17 mouse cellular contexts compared by ENCODE assay signal in the genomic region with DNA sequence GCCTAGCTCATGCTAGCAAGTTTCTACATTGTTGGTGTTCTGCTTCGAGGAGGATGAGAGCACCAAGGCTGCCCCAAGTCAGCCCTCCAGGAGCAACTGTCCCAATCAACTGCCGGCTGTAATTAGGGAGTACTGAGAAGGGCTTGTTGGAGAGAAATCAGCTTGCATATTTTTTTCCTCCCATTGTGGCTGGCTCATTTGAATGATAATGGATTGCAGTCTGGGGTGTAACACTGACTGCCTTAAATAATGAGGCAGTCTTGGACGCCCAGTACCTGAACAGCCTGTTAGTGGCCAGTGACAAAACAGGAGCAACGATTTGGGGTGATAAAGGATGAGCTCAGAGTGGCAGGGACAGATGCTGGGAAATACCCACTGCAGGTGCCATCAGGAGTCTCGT.
A peak's percentile ranks its signal among the peaks of the same experiment; 100 is the strongest.
DNase-seq lines count a peak whose midpoint lies in the region; ATAC-seq and TF ChIP-seq lines count a peak whose summit lies in the region.
"Had no signal": no experiment of that assay in that cellular context is flagged by ENCODE, and none has a peak within 500 bp of the region (broad histone marks: within the 10 kb centered on the region; RNA-seq: fewer than 3 reads in every experiment).

No protein-coding gene starts in this region.

- H3K4me2 ChIP-seq in midbrain, postnatal 0 days (ENCODE audit: low read depth, low read length, poor library complexity, severe bottlenecking) = no peak overlapping the region
- no peak overlapping the region for H3K4me2 ChIP-seq in forebrain, embryonic 12.5 days
- no peak overlapping the region for H3K4me2 ChIP-seq in hindbrain, embryonic 14.5 days (replicated peaks)
- H3K4me2 ChIP-seq: limb, embryonic 15.5 days; stomach, embryonic 15.5 days had no signal

- TF ChIP-seq CTCF in midbrain, postnatal 0 days (IDR thresholded peaks at IDR 0.05) = no peak

- no peak for ATAC-seq in midbrain, postnatal 0 days (ENCODE audit: low FRiP score)
- peak; percentile 79 for ATAC-seq in forebrain, embryonic 12.5 days (ENCODE audit: low FRiP score)
- 0 out of 2 replicates have a peak, but pooled peaks have one; percentile 15 for ATAC-seq in hindbrain, embryonic 14.5 days (ENCODE audit: low FRiP score)
- ATAC-seq: Patski had no signal

- WGBS in midbrain, embryonic 10.5 days = 22% methylated on average over 5 of the region's 5 CpGs
- WGBS in midbrain, postnatal 0 days = 23% methylated on average over 5 of the region's 5 CpGs
- WGBS in forebrain, embryonic 12.5 days = 7% methylated on average over 5 of the region's 5 CpGs
- 13% methylated on average over 5 of the region's 5 CpGs for WGBS in hindbrain, embryonic 14.5 days

- H3K27me3 ChIP-seq in midbrain, embryonic 10.5 days (ENCODE audit: low read depth, poor library complexity, severe bottlenecking) = peaks cover 18% of the 10 kb centered on the region
- no peaks in the 10 kb centered on the region for H3K27me3 ChIP-seq in midbrain, postnatal 0 days (ENCODE audit: insufficient read depth, low read length)
- H3K27me3 ChIP-seq in forebrain, embryonic 12.5 days = peaks cover 2% of the 10 kb centered on the region; the same call in 1 of the 2 replicates
- no peaks in the 10 kb centered on the region for H3K27me3 ChIP-seq in hindbrain, embryonic 14.5 days (ENCODE audit: control insufficient read depth, insufficient read depth, low read length)
- H3K27me3 ChIP-seq: Patski; stomach, embryonic 15.5 days had no signal

- H3K4me3 ChIP-seq in midbrain, embryonic 10.5 days = no peak overlapping the region
- no peak overlapping the region for H3K4me3 ChIP-seq in midbrain, postnatal 0 days (ENCODE audit: low read depth, low read length)
- no peak overlapping the region for H3K4me3 ChIP-seq in forebrain, embryonic 12.5 days (replicated peaks)
- no peak overlapping the region for H3K4me3 ChIP-seq in hindbrain, embryonic 14.5 days (replicated peaks; ENCODE audit: low read length)
- H3K4me3 ChIP-seq: heart, adult 2 months; limb, embryonic 15.5 days; megakaryocyte, embryonic 14.5 days; stomach, embryonic 15.5 days had no signal

- no peak overlapping the region for H3K9ac ChIP-seq in midbrain, postnatal 0 days (replicated peaks; ENCODE audit: low read length, poor library complexity, severe bottlenecking)
- H3K9ac ChIP-seq in forebrain, embryonic 12.5 days = no peak overlapping the region
- H3K9ac ChIP-seq in hindbrain, embryonic 14.5 days = no peak overlapping the region
- H3K9ac ChIP-seq: limb, embryonic 15.5 days; stomach, embryonic 15.5 days had no signal

- H3K9me3 ChIP-seq in midbrain, embryonic 10.5 days (replicated peaks) = no peaks in the 10 kb centered on the region
- H3K9me3 ChIP-seq in midbrain, postnatal 0 days (ENCODE audit: low read length) = no peaks in the 10 kb centered on the region
- H3K9me3 ChIP-seq in forebrain, embryonic 12.5 days = no peaks in the 10 kb centered on the region
- peaks cover 4% of the 10 kb centered on the region; the same call in 1 of the 2 replicates for H3K9me3 ChIP-seq in hindbrain, embryonic 14.5 days (ENCODE audit: control insufficient read depth, low read length)
- H3K9me3 ChIP-seq: limb, embryonic 15.5 days; megakaryocyte, embryonic 14.5 days; stomach, embryonic 15.5 days had no signal

- H3K27ac ChIP-seq in midbrain, embryonic 10.5 days (replicated peaks) = peak overlapping the region; percentile 43; the same call in 1 of the 2 replicates
- no peak overlapping the region for H3K27ac ChIP-seq in midbrain, postnatal 0 days (ENCODE audit: low read depth, low read length)
- H3K27ac ChIP-seq in forebrain, embryonic 12.5 days = peak overlapping the region; percentile 48
- H3K27ac ChIP-seq in hindbrain, embryonic 14.5 days = 0 out of 2 replicates have a peak overlapping the region, but pooled peaks have one; percentile 26
- H3K27ac ChIP-seq: heart, adult 2 months; limb, embryonic 15.5 days; stomach, embryonic 15.5 days had no signal

- H3K36me3 ChIP-seq in midbrain, embryonic 10.5 days = no peaks in the 10 kb centered on the region
- H3K36me3 ChIP-seq in midbrain, postnatal 0 days (ENCODE audit: insufficient read depth, low read length) = no peaks in the 10 kb centered on the region
- no peaks in the 10 kb centered on the region for H3K36me3 ChIP-seq in forebrain, embryonic 12.5 days (replicated peaks)
- H3K36me3 ChIP-seq in hindbrain, embryonic 14.5 days (replicated peaks; ENCODE audit: control insufficient read depth, insufficient read depth) = no peaks in the 10 kb centered on the region
- H3K36me3 ChIP-seq: limb, embryonic 15.5 days; stomach, embryonic 15.5 days had no signal

- no peak for DNase-seq in midbrain, embryonic 10.5 days (ENCODE audit: low spot score)
- no peak for DNase-seq in midbrain, postnatal 0 days (ENCODE audit: low spot score)
- no peak for DNase-seq in hindbrain, embryonic 14.5 days (ENCODE audit: low spot score)
- no peak for DNase-seq in cerebellum, adult 11-12 months
- DNase-seq in yolk sac, embryonic 10.5 days (ENCODE audit: low spot score) = no peak
- no peak for DNase-seq in embryo, embryonic 11 days
- DNase-seq: cerebellum, postnatal 10 days; heart, adult 2 months; kidney, adult 8-10 months; kidney, postnatal 36 days; lung, postnatal 10 days; spleen, adult 18-20 months had no signal

- peaks cover 40% of the 10 kb centered on the region for H3K4me1 ChIP-seq in midbrain, embryonic 10.5 days
- peaks cover 7% of the 10 kb centered on the region; the same call in 1 of the 2 replicates for H3K4me1 ChIP-seq in midbrain, postnatal 0 days (ENCODE audit: insufficient read depth, low read length)
- peaks cover 37% of the 10 kb centered on the region for H3K4me1 ChIP-seq in forebrain, embryonic 12.5 days
- H3K4me1 ChIP-seq in hindbrain, embryonic 14.5 days (replicated peaks; ENCODE audit: control insufficient read depth, insufficient read depth, low read length) = peaks cover 29% of the 10 kb centered on the region
- H3K4me1 ChIP-seq: stomach, embryonic 15.5 days had no signal
